Mouse (Mus musculus) heart, postnatal 4 days (tissue): ENCODE data around the gene D630003M21Rik. TPM values are rescaled to one million over a fixed set of nuclear protein-coding genes. Genes with fewer than 3 reads are reported as not detected.

Source experiments
- DNase-seq: peaks from one replicate; pipeline ENCODE4 v3.0.0; 2021
- total RNA-seq, 2 experiments: library from RNA; stranded (reverse); gene quantifications; 2 replicates each; pipeline ENCODE4 v1.2.3; 2021

Gene D630003M21Rik
- total RNA-seq, 2 experiments from 2014 or later, result 6.4 to 6.6 TPM

DNA sequence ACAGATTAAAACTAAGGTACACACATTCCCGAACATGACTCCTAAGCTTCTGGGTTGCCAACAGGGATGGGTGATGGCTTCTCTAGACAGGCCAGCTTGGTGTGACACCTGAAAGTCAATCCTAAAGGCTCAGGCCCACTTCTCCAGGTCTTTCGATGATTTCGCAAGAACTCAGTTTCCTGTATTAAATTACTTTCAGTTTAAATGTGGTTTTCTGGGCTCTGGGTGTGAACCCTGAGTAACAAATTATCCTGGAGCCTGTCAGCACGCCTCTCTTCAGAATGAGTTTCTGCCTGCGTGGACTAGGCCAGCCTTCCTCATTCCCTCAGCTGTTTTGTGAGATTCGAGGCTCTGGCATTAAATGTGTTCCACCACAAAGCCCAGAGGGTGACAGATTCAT, 66.0 kb downstream of the D630003M21Rik start:
- no peak for DNase-seq

DNA sequence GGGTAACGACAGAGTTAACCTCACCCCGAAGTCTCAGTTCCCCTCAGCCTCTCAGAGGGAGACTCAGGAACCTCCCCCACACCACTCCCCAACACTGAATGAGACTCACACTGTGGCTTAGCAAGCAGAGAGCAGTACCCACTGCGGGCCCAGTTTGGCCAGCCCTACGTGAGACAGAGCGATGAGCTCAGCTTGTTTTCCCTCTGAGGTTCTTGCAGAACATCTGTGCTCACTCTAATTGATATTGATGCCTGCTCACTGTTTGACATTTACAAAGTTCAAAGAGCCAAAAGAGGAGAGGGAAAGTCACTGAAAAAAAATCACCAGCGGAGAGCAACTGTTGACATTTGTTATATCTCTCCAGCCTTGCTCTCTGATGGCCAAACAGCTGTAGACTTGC, 67.3 kb downstream of the D630003M21Rik start:
- no peak for DNase-seq

GRCm38 (mm10) chr2:158159376-158160235, 69.4 kb downstream of the D630003M21Rik start:
- DNase-seq, result peak; percentile 50

DNA sequence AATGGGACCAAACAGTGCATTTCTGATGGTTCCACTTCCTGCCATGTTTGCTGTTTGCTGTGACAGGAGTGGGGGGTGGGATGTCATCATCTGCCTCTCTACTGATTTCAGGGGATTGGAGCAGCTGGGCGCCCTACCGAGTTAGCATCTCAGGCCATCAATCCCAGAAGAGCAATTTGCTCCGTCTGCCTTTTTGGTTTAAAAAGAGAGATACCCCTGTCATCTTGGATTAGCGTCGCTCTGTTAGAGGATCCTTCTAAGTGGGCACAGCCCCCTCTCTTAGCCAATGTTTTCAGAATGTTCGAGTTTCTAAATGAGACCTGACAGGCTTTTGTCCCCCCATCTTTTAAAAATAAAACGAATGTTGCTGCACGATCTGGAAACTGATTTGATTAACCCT, 71.4 kb downstream of the D630003M21Rik start:
- DNase-seq, result no peak

GRCm38 (mm10) chr2:158156487-158156886, 72.5 kb downstream of the D630003M21Rik start:
- no peak for DNase-seq

- DNase-seq, result no peak
Measured at GRCm38 (mm10) chr2:158155615-158156014, 73.4 kb downstream of the D630003M21Rik start.

- no peak for DNase-seq
Measured at GRCm38 (mm10) chr2:158155101-158155500, 73.9 kb downstream of the D630003M21Rik start.

DNA sequence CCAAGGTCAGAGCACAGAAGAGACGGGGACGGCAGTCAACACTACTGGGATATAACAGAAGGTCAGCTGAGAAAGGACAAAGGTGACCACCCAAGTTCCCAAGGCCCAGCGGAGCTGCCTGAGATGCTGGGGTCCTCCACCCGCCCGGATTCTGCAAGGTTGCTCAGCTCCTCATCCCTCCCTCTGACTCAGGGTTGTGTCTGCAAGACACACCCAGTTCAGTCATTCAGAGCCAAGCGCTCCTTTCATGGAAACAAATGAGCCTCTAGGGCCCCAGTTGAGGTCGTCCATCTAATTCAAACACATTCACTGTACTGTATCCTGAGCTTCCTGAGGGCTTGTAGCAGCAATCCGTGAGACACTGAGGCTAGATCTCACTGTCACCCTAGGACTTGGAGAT, 74.4 kb downstream of the D630003M21Rik start:
- DNase-seq, result no peak

DNA sequence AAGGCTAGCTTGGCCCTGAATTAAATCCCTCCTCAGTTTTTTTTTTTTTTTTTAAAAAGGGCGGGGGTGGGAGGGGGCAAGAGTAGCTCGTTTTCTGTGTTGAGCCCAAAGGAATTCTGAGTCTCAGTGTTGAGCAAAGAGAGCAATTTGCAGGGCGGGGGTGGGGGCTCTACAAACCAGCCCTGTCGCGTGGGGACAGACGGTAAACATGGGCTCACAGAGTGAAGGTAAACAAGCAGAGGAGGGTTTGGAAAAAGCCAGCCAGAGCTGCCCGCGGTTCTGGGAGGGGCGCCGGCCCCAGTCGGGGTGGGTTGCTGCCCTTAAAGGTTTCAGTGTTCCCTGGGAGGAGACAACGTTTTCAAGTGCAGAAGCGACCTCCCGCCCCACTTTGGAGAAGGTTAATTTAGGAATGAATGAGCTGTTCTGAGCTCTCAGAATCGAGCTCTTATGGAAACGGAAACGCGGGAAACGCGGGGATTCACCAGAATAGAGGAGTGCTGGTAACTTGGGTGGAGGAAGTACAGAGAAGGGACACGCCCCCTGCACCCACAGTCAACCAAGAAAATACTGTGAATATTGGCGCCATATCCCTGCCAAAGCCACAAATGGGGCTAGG, 75.2 kb downstream of the D630003M21Rik start:
- DNase-seq, result no peak

- no peak for DNase-seq
Measured at GRCm38 (mm10) chr2:158152685-158153309, 76.2 kb downstream of the D630003M21Rik start.

- no peak for DNase-seq
Measured at GRCm38 (mm10) chr2:158151077-158151476, 77.9 kb downstream of the D630003M21Rik start.

GRCm38 (mm10) chr2:158146971-158147370, 82.1 kb downstream of the D630003M21Rik start:
- DNase-seq, result no peak

DNA sequence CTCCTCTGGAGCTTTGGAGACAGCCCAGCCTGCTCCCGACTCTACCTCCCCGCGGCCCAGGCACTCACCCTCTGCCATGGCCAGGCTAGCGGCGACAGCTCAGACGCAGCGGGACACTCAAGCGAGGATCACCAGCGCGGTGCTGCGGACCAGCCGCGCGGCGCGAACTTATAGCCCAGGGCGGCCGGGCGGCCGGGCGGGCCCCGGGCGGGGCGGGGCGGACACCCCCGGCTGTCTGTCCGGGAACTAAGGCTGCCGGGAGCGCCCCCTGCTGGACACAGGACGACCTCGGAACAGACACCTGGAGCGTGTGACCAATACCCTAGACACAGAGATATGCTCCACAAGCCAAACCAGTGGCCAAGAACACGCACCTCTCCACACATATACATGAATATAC, 82.8 kb downstream of the D630003M21Rik start, which contains the start of gene Tgm2:
Gene Tgm2, minus strand, starts transcription at position 214 of the 400 bp plus-strand sequence.
- DNase-seq, result peak; percentile 97

DNA sequence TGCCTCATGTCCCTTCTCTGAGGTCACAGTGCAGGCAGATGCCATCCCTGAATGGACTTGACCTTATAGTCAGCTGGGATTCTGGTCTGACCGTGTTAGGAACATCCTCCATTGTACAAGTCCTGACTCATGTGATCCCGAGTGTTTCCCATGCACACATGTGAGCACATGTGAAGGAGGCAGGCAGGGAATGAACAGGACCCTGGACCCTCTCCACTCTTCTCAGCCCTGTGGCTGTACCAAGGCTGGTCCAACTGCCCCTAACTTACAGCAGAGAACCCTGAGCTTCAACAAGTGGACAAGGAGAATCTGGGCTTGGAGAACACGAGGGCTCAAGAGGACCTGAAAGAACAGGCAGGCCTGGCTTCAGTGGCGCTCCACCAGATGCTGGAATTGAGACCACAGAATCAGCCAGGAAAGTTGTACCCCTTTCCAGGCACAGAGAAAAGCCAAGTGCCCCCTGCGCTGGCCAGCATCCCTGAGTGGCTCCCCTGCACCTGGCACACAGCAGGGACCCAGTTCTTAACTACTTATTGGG, 83.4 kb downstream of the D630003M21Rik start:
- no peak for DNase-seq

DNA sequence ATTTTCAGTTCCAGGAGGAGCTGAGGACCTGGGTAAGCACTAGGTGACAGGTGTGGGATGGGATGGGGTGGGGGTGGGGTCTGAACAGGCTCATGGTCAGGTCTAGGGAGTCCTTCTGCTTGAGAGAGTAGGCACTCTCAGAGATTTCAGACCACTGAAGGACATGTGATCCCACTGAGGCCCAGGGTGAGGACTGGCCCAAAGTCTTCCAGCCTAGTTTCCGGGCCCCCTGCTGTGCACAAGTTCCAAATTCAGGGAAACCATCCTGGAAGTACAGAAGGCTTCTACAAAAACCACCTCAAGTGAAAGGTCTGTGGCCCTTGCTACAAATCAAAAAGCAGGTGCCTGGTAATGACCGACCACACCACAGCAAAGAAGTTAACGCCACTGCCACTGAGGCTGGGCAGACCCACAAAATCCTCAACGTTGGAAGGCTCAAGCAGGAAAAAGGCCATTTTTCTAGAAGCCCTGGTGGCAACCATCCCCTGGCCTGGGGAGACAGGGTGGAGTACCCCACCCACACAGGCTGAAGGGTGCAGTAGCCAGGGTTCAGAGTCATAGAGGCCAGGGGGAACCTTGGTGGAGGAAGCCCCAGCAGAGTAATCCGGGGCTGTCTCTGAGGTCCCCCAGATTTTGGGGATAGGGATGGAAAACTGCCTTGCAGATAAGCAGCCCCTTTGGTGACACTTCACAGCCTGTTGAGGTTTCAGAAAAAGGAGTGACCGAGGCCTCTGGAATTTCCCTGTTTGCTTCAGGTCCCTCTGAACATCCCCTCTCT, 84.1 kb downstream of the D630003M21Rik start:
- no peak for DNase-seq

DNA sequence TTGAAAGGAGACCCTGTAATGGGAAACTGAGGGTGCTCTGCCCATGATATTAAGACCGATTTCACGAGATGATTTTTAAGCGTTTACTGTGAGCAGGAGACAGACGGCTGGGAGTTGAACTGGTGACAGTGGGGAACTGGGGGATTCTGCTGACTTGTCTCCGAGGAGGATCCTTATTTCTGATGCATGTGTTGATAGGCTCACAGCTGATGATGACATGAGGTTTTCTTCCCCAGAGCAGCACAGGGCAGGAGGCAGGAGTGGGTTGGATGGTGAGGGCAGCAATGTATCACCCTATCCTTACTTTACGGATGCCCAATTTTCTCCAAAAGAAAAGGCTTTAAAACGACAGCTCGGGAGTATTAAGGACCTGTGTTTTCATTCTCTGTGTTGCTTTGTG, 84.8 kb downstream of the D630003M21Rik start:
- DNase-seq, result no peak

GRCm38 (mm10) chr2:158143816-158144215, 85.2 kb downstream of the D630003M21Rik start:
- no peak for DNase-seq

GRCm38 (mm10) chr2:158142981-158143380, 86.0 kb downstream of the D630003M21Rik start:
- DNase-seq, result no peak

DNA sequence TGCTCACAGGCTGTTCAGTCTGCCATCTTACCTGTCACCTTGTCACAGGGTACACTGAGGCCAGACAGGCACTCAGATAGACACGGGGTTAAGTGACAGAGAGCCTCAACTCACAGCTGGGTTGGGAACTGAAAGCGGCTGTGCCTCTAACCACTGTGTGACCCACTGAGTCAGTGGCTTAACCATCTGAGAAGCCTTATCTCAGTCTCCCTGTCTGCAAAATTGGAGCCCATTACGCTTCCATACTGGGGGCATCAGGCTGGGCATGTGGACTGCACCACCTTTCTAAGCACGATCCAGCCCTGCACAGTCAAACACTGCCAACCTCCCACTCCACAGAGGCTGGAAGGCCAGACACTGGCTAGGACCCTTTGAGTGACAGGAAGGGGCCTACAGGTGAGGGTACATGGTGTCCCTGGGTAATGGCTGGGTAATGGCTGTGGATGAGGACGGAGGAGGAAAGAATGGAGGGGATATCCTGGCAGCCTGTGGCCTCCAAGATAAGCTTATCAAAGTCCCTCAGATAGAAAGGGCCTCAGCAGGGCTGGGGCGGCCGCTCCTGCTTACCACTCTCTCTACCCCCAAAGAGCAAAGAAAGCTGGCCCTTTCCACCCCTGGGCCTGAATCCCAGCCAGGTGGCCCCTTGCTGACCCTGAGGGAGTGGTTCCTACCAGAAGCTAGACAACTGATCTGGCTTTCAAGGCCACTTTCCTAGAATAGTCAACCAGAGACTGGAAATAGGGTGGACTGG, 87.2 kb downstream of the D630003M21Rik start:
- peak; percentile 78 for DNase-seq

GRCm38 (mm10) chr2:158141271-158141670, 87.8 kb downstream of the D630003M21Rik start:
- peak; percentile 52 for DNase-seq

DNA sequence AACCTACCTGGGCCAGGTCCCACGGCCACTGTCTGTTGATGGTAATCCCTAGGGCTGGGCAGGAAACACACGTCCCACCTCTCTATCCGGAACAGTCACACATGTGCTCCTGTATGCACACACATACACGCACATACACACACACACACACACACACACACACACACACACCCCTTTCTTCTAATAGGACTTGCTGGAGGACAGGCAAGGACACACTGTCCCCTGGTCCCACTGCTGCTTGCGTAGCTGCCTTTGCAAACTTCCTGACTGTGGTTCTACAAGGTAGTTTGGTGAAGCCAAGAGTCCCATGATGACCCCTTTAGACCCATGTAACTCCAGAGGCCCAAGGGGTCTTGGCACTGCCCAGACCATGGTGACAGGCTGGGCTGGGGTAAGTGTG, 88.4 kb downstream of the D630003M21Rik start:
- DNase-seq, result peak; percentile 46
